Mouse (Mus musculus) lung, adult 2 months (tissue): ENCODE measurements around the gene Ier2. TPM values are rescaled to one million over a fixed set of nuclear protein-coding genes. Genes with fewer than 3 reads are reported as not detected.

Experiments used
- DNase-seq: peaks from one replicate; pipeline ENCODE4 v3.0.0; 2022
- H3K4me1 ChIP-seq: fragments of 200-500 bp; 2 replicates; pipeline ENCODE4 v1.6.1; 2011; ENCODE audit warnings: low read length; ENCODE audit not compliant: control insufficient read depth, insufficient read depth
- H3K4me3 ChIP-seq: fragments of 200-500 bp; replicated peaks from 2 replicates; pipeline ENCODE3; 2011; ENCODE audit warnings: low read depth, mild to moderate bottlenecking, control low read depth, low read length; ENCODE audit errors: extremely low read depth
- CTCF ChIP-seq: fragments of 200-500 bp; IDR thresholded peaks from 2 replicates; pipeline ENCODE4 v1.5.1; 2011; ENCODE audit warnings: mild to moderate bottlenecking, low read length, control low read depth; ENCODE audit not compliant: insufficient read depth
- POLR2A ChIP-seq: fragments of 200-500 bp; IDR thresholded peaks from 2 replicates; pipeline ENCODE4 v1.6.1; 2011; ENCODE audit warnings: low read depth, mild to moderate bottlenecking, control low read depth, low read length, borderline replicate concordance; ENCODE audit errors: extremely low read depth
- WGBS: fragments of 180-500 bp; shearing (Covaris S2); methylation state at CpG from one replicate; pipeline ENCODE4 v1.1.7; 2018; 5-methylcytosine and 5-hydroxymethylcytosine counted together
- polyA plus RNA-seq: library from polyadenylated mRNA; depleted of rRNA; stranded (reverse); fragments of >200 nt; gene quantifications from 2 replicates; pipeline ENCODE4 v1.2.3, GENCODE M21; 2012

Ier2 gene
- polyA plus RNA-seq, 1 experiment = 47.1 TPM

DNA sequence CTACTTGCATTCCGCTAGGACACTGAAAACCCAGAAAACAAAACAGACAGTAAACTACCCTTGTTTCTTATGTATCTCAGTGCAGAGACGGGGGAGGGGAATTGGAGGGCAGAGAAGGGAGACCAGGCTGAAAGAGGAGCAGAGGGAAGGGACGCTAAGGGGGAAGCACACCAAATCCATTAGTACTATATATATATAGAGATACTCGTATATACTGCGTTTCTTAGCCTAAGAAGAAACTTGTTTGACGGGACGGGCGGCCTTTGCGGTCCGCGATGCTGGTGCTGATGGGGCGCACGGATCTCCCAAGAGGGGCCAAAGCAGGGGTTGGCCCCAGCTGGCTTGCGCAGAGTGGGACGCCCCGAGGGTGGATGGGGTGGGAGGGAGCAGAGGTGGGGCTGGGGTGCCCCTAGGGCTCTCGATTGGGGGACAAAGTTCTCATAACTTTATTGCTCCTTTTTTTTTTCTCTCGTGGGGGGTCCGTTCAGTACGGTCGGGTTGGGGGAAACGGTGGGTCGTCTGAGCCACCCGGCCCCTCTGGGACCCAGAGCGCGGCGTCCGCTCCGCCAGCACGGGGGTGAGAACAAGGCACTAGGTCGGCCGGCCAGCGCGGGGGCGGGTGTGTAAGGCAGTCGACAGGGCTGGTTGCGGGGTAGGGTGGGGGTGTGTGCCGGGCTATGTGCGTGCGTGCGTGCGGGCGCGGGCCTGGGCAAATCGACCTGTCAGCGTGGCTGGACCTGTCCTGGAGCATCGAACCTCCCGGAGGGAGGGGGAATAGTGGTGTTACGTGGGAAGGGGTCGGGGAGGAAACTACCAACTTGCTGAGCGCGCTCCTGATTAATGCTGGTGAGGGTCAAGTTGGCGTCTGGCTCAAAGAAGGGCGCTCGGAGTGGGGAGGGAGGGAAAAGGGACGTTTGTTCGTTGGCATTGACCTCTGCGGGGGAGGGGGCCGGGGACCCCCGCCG, 42.5 kb upstream of the Ier2 start:
- Histone ChIP-seq H3K4me3 (peak overlapping the region; percentile 7), H3K4me1 (peaks cover 37% of the 10 kb centered on the region)
- DNase-seq = peak; percentile 47
- WGBS = 10% methylated on average over 61 of the region's 61 CpGs
- TF ChIP-seq POLR2A = no peak

DNA sequence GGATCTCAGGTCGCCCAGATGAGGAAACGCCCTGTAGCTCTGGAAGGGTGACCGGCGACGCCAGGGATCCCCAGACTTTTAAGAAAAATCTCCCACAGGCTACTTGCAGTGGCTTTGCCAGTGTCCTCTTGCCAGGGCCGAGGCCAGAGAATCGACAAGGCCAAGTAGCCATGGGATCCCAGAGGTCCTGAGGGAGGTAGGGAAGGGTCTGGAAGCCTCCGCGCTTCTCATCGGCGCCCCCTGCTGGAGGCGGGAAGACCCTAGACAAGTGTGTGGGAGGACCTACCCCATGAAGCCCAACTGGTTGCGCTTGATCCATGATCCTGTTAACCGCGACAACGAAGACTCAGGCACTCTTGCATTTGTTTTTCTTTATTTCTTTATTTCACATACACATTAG, 41.7 kb upstream of the Ier2 start:
- DNase-seq = peak; percentile 81
- Histone ChIP-seq H3K4me1 (peaks cover 42% of the 10 kb centered on the region), H3K4me3 (peak overlapping the region; percentile 25)
- 13% methylated on average over 16 of the region's 16 CpGs for WGBS
- no peak; the same call in 1 of the 2 replicates for TF ChIP-seq POLR2A
- peak; percentile 77 for TF ChIP-seq CTCF

DNA sequence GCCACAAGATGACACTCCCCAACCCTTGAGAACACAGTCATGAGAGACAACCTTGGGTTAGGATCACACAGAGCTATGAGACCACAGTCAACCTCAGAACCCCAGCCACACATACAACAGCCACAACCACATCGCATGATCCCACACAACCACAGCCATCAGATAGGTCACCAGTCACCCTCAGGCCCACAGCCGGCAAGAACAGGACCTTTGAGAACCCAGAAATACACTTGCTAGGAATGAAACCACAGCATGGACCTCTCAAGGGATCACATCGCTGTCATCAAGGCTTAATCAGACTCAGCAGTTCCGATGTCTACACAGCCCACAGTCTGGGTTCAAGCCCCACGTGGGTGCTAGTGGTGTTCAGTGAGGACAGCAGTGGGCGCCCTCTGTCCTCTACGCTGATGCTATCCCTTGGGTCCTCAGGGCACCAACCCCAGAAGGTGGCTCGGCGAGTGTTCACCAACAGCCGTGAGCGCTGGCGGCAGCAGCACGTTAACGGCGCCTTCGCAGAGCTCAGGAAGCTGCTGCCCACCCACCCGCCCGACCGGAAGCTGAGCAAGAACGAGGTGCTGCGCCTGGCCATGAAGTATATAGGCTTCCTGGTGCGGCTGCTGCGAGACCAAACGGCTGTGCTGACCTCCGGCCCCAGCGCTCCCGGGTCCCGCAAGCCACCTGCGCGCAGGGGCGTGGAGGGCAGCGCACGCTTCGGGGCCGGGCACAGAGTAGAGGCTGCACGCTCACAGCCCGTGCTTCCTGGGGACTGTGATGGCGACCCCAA, 41.0 kb upstream of the Ier2 start:
- WGBS = 24% methylated on average over 38 of the region's 38 CpGs
- no peak for DNase-seq
- Histone ChIP-seq H3K4me3 (peak overlapping the region; percentile 7), H3K4me1 (peaks cover 43% of the 10 kb centered on the region)
- TF ChIP-seq CTCF = 0 out of 2 replicates have a peak, but pooled peaks have one; percentile 10
- TF ChIP-seq POLR2A = no peak

GRCm38 (mm10) chr8:84702963-84703465, 40.4 kb upstream of the Ier2 start:
- DNase-seq = no peak
- Histone ChIP-seq H3K4me1 (peaks cover 45% of the 10 kb centered on the region), H3K4me3 (peak overlapping the region; percentile 7)
- WGBS = 75% methylated on average over 6 of the region's 6 CpGs
- TF ChIP-seq CTCF = no peak
- no peak for TF ChIP-seq POLR2A

DNA sequence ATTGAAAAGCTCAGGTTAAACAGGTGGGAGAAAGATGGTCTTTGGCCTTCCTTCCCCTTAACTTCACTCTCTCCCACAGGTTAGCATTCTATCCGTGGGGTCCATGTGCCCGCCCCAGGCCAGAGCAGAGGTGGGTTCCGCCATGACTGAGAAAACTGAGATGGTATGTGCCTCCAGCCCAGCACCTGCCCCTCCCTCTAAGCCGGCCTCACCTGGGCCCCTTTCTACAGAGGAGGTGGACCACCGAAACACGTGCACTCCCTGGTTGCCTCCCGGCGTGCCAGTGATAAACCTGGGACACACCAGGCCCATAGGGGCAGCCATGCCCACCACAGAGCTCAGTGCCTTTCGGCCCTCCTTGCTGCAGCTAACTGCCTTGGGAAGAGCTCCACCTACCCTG, 39.9 kb upstream of the Ier2 start:
- Histone ChIP-seq H3K4me3 (peak overlapping the region; percentile 15), H3K4me1 (peaks cover 42% of the 10 kb centered on the region)
- no peak for DNase-seq
- WGBS = 66% methylated on average over 9 of the region's 9 CpGs
- TF ChIP-seq POLR2A = no peak
- no peak for TF ChIP-seq CTCF

DNA sequence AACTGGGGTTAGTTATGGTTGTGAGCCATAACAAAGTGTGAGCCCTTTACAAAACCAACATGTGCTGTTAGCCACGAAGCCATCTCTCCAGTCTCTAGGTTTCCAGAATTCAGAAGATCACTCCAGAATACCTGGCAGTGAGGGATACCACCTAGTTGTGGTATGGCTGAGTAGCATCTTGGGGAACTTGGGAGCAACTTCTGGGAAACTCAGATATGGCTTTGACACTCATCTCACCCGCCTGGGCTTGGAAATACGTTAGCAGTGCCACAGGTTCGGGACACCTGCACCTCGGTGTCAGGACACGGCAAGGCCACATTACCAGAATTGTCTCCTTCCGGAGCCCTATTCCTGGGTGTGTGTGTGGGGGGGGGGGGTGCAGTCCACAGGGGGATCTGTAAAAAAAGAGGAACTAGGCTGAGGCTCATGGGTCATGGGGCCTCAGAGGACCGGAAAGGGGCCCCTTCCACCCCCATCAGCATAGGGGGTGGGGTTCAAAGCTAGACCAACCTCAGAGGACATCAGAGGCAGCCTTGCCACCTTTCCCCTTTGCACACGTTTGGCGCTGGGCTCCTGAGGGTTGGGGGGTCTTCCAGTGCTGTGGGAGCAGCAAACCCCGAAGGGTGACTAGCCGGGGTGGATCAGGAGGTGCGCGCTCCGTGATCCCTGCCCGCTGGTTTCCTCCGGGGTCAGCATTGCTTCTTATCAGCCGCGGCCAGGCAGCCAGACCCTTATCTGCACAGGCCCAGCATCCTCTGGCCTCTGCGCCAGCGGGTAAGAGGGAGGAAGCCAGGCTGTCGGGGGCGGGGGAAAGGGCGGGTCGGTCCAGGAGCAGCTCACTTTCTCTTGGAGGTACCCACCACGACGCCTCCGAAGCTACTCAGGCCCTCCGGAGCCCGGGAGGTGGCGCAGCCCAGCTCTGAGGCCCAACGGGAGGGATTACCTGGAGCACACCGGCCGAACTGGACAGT, 38.6 kb upstream of the Ier2 start, which contains the start of gene Lyl1:
TSS of gene Lyl1 (plus strand) at position 517 of the 971 bp plus-strand sequence.
- Histone ChIP-seq H3K4me3 (peak within 1 kb of the TSS; percentile 69), H3K4me1 (peaks cover 37% of the 10 kb centered on the region)
- TF ChIP-seq CTCF = no peak
- peak; percentile 56; the same call in 1 of the 2 replicates for TF ChIP-seq POLR2A
- WGBS = 16% methylated on average over 34 of the region's 34 CpGs
- peak; percentile 75 for DNase-seq

DNA sequence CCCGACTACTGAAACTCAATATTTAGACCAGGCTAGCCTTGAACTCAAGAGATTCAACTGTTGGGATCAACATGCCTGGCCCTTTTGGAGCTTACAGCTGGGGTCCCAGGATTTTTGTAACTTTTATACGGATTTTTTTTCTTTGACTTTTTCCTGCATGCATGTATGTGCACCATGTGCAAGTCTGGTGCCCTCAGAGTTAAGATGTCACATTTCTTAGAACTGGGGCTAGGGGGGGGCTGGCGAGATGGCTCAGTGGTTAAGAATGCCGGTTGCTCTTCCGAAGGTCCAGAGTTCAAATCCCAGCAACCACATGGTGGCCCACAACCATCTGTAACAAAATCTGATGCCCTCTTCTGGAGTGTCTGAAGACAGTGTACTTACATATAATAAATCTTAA, 37.9 kb upstream of the Ier2 start:
- WGBS = 55% methylated on average over 5 of the region's 5 CpGs
- DNase-seq = no peak
- TF ChIP-seq POLR2A = no peak
- TF ChIP-seq CTCF = no peak
- peaks cover 36% of the 10 kb centered on the region for H3K4me1 ChIP-seq
- no peak overlapping the region for H3K4me3 ChIP-seq

- DNase-seq = peak; percentile 64
- WGBS = 28% methylated on average over 7 of the region's 7 CpGs
- H3K4me3 ChIP-seq = no peak overlapping the region
- TF ChIP-seq CTCF (peak; percentile 80), POLR2A (peak; percentile 35; the same call in 1 of the 2 replicates)
- H3K4me1 ChIP-seq = peaks cover 33% of the 10 kb centered on the region
Measured at GRCm38 (mm10) chr8:84699861-84700322, 37.2 kb upstream of the Ier2 start.

DNA sequence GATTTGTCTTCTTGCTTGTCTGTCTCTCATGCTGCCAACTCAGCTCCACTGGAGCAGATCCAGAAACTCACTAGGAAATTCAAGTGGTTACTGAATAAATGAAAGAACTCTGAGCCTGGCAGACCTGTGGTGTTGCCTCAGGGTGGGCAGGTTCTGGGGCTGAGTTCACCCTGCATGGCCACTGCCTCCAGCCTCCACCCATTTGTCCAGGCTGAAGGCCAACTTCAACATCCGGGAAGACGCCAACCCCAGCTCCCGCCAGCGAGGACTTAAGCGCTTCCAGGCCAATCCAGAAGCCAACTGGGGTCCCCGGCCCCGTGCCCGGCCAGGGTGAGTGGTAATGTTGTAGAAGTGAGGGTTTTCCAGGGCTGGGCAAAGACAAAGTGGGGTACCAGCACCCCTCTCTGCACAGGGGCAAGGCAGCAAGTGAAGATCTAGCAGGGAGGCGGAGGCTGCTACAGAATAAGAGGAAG, 36.3 kb upstream of the Ier2 start:
- TF ChIP-seq CTCF = no peak
- TF ChIP-seq POLR2A = peak; percentile 38; the same call in 1 of the 2 replicates
- DNase-seq = peak; percentile 76
- WGBS = 24% methylated on average over 9 of the region's 9 CpGs
- Histone ChIP-seq H3K4me1 (peaks cover 30% of the 10 kb centered on the region), H3K4me3 (peak overlapping the region; percentile 60)
